In genomic region chr3:102166287-102166620, GRCm38 (mm10) we compare ENCODE assay signal across 13 mouse cellular contexts. TPM values are rescaled to one million over a fixed set of nuclear protein-coding genes. Genes with fewer than 3 reads are reported as not detected.
DNase-seq lines count a peak whose midpoint lies in the region; ATAC-seq and TF ChIP-seq lines count a peak whose summit lies in the region.
"Had no signal": no experiment of that assay in that cellular context is flagged by ENCODE, and none has a peak within 500 bp of the region (broad histone marks: within the 10 kb centered on the region; RNA-seq: fewer than 3 reads in every experiment).

No protein-coding gene starts in this region.

- no peak for DNase-seq in heart, postnatal 4 days
- peak in 1 of 3 experiments; percentile 50 for DNase-seq in liver, embryonic 14.5 days (ENCODE audit: low read depth in 3 of 3, low spot score in 3 of 3)
- no peak for DNase-seq in urinary bladder, postnatal 36 days (ENCODE audit: low spot score in 2 of 2)
- no peak for DNase-seq in hindbrain, postnatal 0 days (ENCODE audit: low spot score)
- DNase-seq: adrenal gland, postnatal 36 days; right cerebral cortex, adult 18-20 months had no signal

- H3K4me3 ChIP-seq in heart, embryonic 11.5 days (ENCODE audit: low read depth, low read length) = no peak overlapping the region
- peak overlapping the region; percentile 73 for H3K4me3 ChIP-seq in ES-Bruce4 (ENCODE audit: low read depth, low read length)
- no peak overlapping the region for H3K4me3 ChIP-seq in bone marrow, adult 2 months (replicated peaks; ENCODE audit: control insufficient read depth, low read depth, low read length)
- peak overlapping the region; percentile 43 to 94 for H3K4me3 ChIP-seq in liver, embryonic 14.5 days (ENCODE audit: insufficient read depth in 1 of 2, low read depth in 2 of 2, low read length in 2 of 2)
- H3K4me3 ChIP-seq in hindbrain, postnatal 0 days (ENCODE audit: low read length) = no peak overlapping the region
- H3K4me3 ChIP-seq: midbrain, embryonic 15.5 days; neural tube, embryonic 13.5 days had no signal

- no peak for TF ChIP-seq POLR2A in ES-Bruce4 (IDR thresholded peaks at IDR 0.05; ENCODE audit: insufficient read depth, low read length)
- no peak for TF ChIP-seq POLR2A in bone marrow, adult 2 months (IDR thresholded peaks at IDR 0.05; ENCODE audit: borderline replicate concordance, control insufficient read depth, low read depth, low read length)

- peak; percentile 51; the same call in 1 of the 2 replicates for TF ChIP-seq EP300 in ES-Bruce4 (IDR thresholded peaks at IDR 0.05; ENCODE audit: insufficient read depth, low read depth, low read length)
- no peak for TF ChIP-seq EP300 in liver, embryonic 14.5 days (IDR thresholded peaks at IDR 0.05; ENCODE audit: low read depth)

- 61% methylated on average over 4 of the region's 4 CpGs for WGBS in heart, embryonic 11.5 days (ENCODE audit: insufficient replicate concordance)
- WGBS in bone marrow, adult 2 months = 68% methylated on average over 4 of the region's 4 CpGs
- 14% methylated on average over 4 of the region's 4 CpGs for WGBS in liver, embryonic 14.5 days (ENCODE audit: insufficient replicate concordance)
- WGBS in hindbrain, postnatal 0 days = 70% methylated on average over 4 of the region's 4 CpGs

- H3K9ac ChIP-seq in heart, embryonic 11.5 days (ENCODE audit: low read depth, low read length) = no peak overlapping the region
- H3K9ac ChIP-seq in ES-Bruce4 (ENCODE audit: low read depth, poor library complexity, severe bottlenecking) = peak overlapping the region; percentile 75
- peak overlapping the region; percentile 80 for H3K9ac ChIP-seq in liver, embryonic 14.5 days (replicated peaks)
- no peak overlapping the region for H3K9ac ChIP-seq in hindbrain, postnatal 0 days (replicated peaks; ENCODE audit: low read length)
- H3K9ac ChIP-seq: midbrain, embryonic 15.5 days; neural tube, embryonic 13.5 days had no signal

- H3K4me1 ChIP-seq in heart, embryonic 11.5 days (ENCODE audit: control insufficient read depth, insufficient read depth, low read length) = peaks cover 34% of the 10 kb centered on the region
- peaks cover 5% of the 10 kb centered on the region for H3K4me1 ChIP-seq in ES-Bruce4 (ENCODE audit: control insufficient read depth, insufficient read depth, low read length)
- H3K4me1 ChIP-seq in bone marrow, adult 2 months (ENCODE audit: control insufficient read depth, insufficient read depth, low read length) = no peaks in the 10 kb centered on the region
- H3K4me1 ChIP-seq in liver, embryonic 14.5 days (replicated peaks; ENCODE audit: control insufficient read depth in 2 of 2, insufficient read depth in 2 of 2, low read length in 1 of 2) = peaks cover 38 to 40% of the 10 kb centered on the region in 2 experiments
- H3K4me1 ChIP-seq in hindbrain, postnatal 0 days (ENCODE audit: insufficient read depth, low read length) = peaks cover 27% of the 10 kb centered on the region

- H3K36me3 ChIP-seq in heart, embryonic 11.5 days (ENCODE audit: control insufficient read depth, insufficient read depth, low read length) = peaks cover 20% of the 10 kb centered on the region
- H3K36me3 ChIP-seq in ES-Bruce4 (ENCODE audit: control insufficient read depth, insufficient read depth, low read length, poor library complexity, severe bottlenecking) = peaks cover 16% of the 10 kb centered on the region
- H3K36me3 ChIP-seq in liver, embryonic 14.5 days (replicated peaks; ENCODE audit: control insufficient read depth, insufficient read depth, low read depth) = peaks cover 26% of the 10 kb centered on the region
- H3K36me3 ChIP-seq in hindbrain, postnatal 0 days (ENCODE audit: insufficient read depth, low read length) = no peaks in the 10 kb centered on the region
- H3K36me3 ChIP-seq: midbrain, embryonic 15.5 days had no signal

- H3K27me3 ChIP-seq in heart, embryonic 11.5 days (ENCODE audit: control insufficient read depth, insufficient read depth, low read length) = no peaks in the 10 kb centered on the region
- no peaks in the 10 kb centered on the region for H3K27me3 ChIP-seq in ES-Bruce4 (ENCODE audit: control insufficient read depth, insufficient read depth, low read length, poor library complexity, severe bottlenecking)
- no peaks in the 10 kb centered on the region for H3K27me3 ChIP-seq in liver, embryonic 14.5 days (ENCODE audit: control insufficient read depth, insufficient read depth, low read length)
- H3K27me3 ChIP-seq in hindbrain, postnatal 0 days (ENCODE audit: insufficient read depth, low read length) = no peaks in the 10 kb centered on the region
- H3K27me3 ChIP-seq: midbrain, embryonic 15.5 days; neural tube, embryonic 13.5 days had no signal

- ATAC-seq in heart, embryonic 11.5 days (replicated peaks; ENCODE audit: insufficient number of reproducible peaks, low FRiP score, low TSS enrichment) = no peak
- ATAC-seq in liver, embryonic 14.5 days (ENCODE audit: insufficient read depth) = peak; percentile 63
- ATAC-seq in hindbrain, postnatal 0 days = no peak
- ATAC-seq: hindbrain, embryonic 16.5 days; midbrain, embryonic 15.5 days had no signal

- no peaks in the 10 kb centered on the region for H3K9me3 ChIP-seq in heart, embryonic 11.5 days (replicated peaks; ENCODE audit: control insufficient read depth, low read length)
- H3K9me3 ChIP-seq in ES-Bruce4 (replicated peaks; ENCODE audit: control insufficient read depth, insufficient read depth, low read length, poor library complexity, severe bottlenecking) = no peaks in the 10 kb centered on the region
- no peaks in the 10 kb centered on the region for H3K9me3 ChIP-seq in liver, embryonic 14.5 days (ENCODE audit: control insufficient read depth, low read length)
- no peaks in the 10 kb centered on the region for H3K9me3 ChIP-seq in hindbrain, postnatal 0 days (ENCODE audit: low read length)
- H3K9me3 ChIP-seq: midbrain, embryonic 15.5 days; neural tube, embryonic 13.5 days had no signal

- no peak overlapping the region for H3K4me2 ChIP-seq in heart, embryonic 11.5 days
- peak overlapping the region; percentile 99 for H3K4me2 ChIP-seq in liver, embryonic 14.5 days (ENCODE audit: low read depth)
- no peak overlapping the region for H3K4me2 ChIP-seq in hindbrain, postnatal 0 days (ENCODE audit: low read depth, low read length)
- H3K4me2 ChIP-seq: midbrain, embryonic 15.5 days; neural tube, embryonic 13.5 days had no signal

- TF ChIP-seq CTCF in ES-Bruce4 (IDR thresholded peaks at IDR 0.05; ENCODE audit: low read depth, low read length) = no peak
- no peak for TF ChIP-seq CTCF in bone marrow, adult 2 months (IDR thresholded peaks at IDR 0.05; ENCODE audit: control insufficient read depth, insufficient read depth, low read length)
- TF ChIP-seq CTCF in liver, embryonic 14.5 days (IDR thresholded peaks at IDR 0.05; ENCODE audit: low read depth) = no peak
- no peak for TF ChIP-seq CTCF in hindbrain, postnatal 0 days (IDR thresholded peaks at IDR 0.05; ENCODE audit: low read depth)

- peak overlapping the region; percentile 67 for H3K27ac ChIP-seq in heart, embryonic 11.5 days (ENCODE audit: low read depth, low read length)
- H3K27ac ChIP-seq in ES-Bruce4 (ENCODE audit: insufficient read depth, low read length) = peak overlapping the region; percentile 100
- H3K27ac ChIP-seq in bone marrow, adult 2 months (ENCODE audit: control insufficient read depth, insufficient read depth, low read depth, low read length, poor library complexity) = peak overlapping the region; percentile 94
- H3K27ac ChIP-seq in liver, embryonic 14.5 days = peak overlapping the region; percentile 100
- no peak overlapping the region for H3K27ac ChIP-seq in hindbrain, postnatal 0 days
- H3K27ac ChIP-seq: kidney, postnatal 0 days; midbrain, embryonic 15.5 days; neural tube, embryonic 13.5 days had no signal

RNA-seq across cellular contexts. Expression of gene Vangl1, which starts 38.2 kb away (rescaled TPM):
- polyA plus RNA-seq in heart, embryonic 11.5 days (2014; fragmentation: Nextera tagmentation; extraction: Ambion mirVana) = 29.4 and 31.6 TPM in 2 replicates
- total RNA-seq in heart, postnatal 4 days (2021) = 10 to 100 TPM; 35.7 to 37.3 TPM
- 69.9 and 85.8 TPM in 2 replicates for polyA plus RNA-seq in ES-Bruce4 (2011; ENCODE audit: insufficient read depth, insufficient read length, low read depth, missing spikeins)
- polyA plus RNA-seq in bone marrow, adult 2 months (2011; ENCODE audit: insufficient read depth, insufficient read length, low replicate concordance, missing spikeins) = 13.4 and 16.1 TPM in 2 replicates
- 62.8 and 74.2 TPM in 2 replicates for polyA plus RNA-seq in liver, embryonic 14.5 days (2012; rRNA removed)
- 62.0 and 62.2 TPM in 2 replicates for polyA plus RNA-seq in liver, embryonic 14.5 days (2014; fragmentation: Nextera tagmentation; extraction: Ambion mirVana)
- total RNA-seq in hindbrain, postnatal 0 days (2014; rRNA removed) = 9.4 and 13.5 TPM in 2 replicates
- polyA plus RNA-seq in hindbrain, postnatal 0 days (2015; fragmentation: Nextera tagmentation; extraction: Ambion mirVana) = 7.5 and 8.0 TPM in 2 replicates

Comparison
In these comparisons a context has a peak if more than half of its experiments do, and no peak if none do; other contexts are left out.
1. H3K4me3 ChIP-seq: peak in ES-Bruce4 (single experiment) and liver, embryonic 14.5 days (2 of 2); none in heart, embryonic 11.5 days (single experiment), bone marrow, adult 2 months (single experiment) and hindbrain, postnatal 0 days (single experiment).
2. H3K9ac ChIP-seq: peak in ES-Bruce4 (single experiment) and liver, embryonic 14.5 days (single experiment); none in heart, embryonic 11.5 days (single experiment) and hindbrain, postnatal 0 days (single experiment).